Mouse (Mus musculus) retina, postnatal 1 day (tissue): ENCODE measurements at regions not wholly inside any gene's neighbourhood (a gene's known extent, or its start where the extent isn't known, plus 50 kb on each side); places are given as distances from the start of the nearest gene placed in this dataset.
A peak's percentile ranks its signal among the peaks of the same experiment; 100 is the strongest.

ENCODE experiments used
- DNase-seq: peaks from one replicate; pipeline ENCODE4 v3.0.0-alpha.2; 2012

GRCm38 (mm10) chr2:21908813-21909480 lies 318.4 kb upstream of the Myo3a start:
- no peak for DNase-seq

GRCm38 (mm10) chr2:21909481-21909966 lies 317.8 kb upstream of the Myo3a start:
- DNase-seq, result peak; percentile 83

GRCm38 (mm10) chr2:21917804-21918690 lies 309.3 kb upstream of the Myo3a start:
- DNase-seq, result peak; percentile 95

- peak; percentile 89 for DNase-seq
These were observed 308.2 kb upstream of the Myo3a start for GRCm38 (mm10) chr2:21919091-21919490.

- peak; percentile 46 for DNase-seq
These were observed 299.6 kb upstream of the Myo3a start for GRCm38 (mm10) chr2:21927656-21928055.

- DNase-seq, result no peak
These were observed 287.3 kb upstream of the Myo3a start for GRCm38 (mm10) chr2:21939993-21940392.

GRCm38 (mm10) chr2:21940797-21941487 lies 286.4 kb upstream of the Myo3a start:
- peak; percentile 83 for DNase-seq

- DNase-seq, result no peak
These were observed 285.8 kb upstream of the Myo3a start for GRCm38 (mm10) chr2:21941488-21942000.

GRCm38 (mm10) chr2:21943676-21944075 lies 283.6 kb upstream of the Myo3a start:
- DNase-seq, result no peak

GRCm38 (mm10) chr2:21946484-21946883 lies 280.8 kb upstream of the Myo3a start:
- DNase-seq, result no peak

- DNase-seq, result no peak
These were observed 276.0 kb upstream of the Myo3a start for GRCm38 (mm10) chr2:21951279-21951678.

GRCm38 (mm10) chr2:21956112-21956963 lies 271.0 kb upstream of the Myo3a start:
- DNase-seq, result no peak

GRCm38 (mm10) chr2:21958365-21958764 lies 268.9 kb upstream of the Myo3a start:
- DNase-seq, result peak; percentile 89

- DNase-seq, result no peak
These were observed 268.5 kb upstream of the Myo3a start for GRCm38 (mm10) chr2:21958802-21959201.

GRCm38 (mm10) chr2:21963343-21964026 lies 263.8 kb upstream of the Myo3a start:
- no peak for DNase-seq

- DNase-seq, result peak; percentile 87
These were observed 263.2 kb upstream of the Myo3a start for GRCm38 (mm10) chr2:21964027-21964605.

- DNase-seq, result no peak
These were observed 256.4 kb upstream of the Myo3a start for GRCm38 (mm10) chr2:21970774-21971406.

GRCm38 (mm10) chr2:21974599-21974998 lies 252.7 kb upstream of the Myo3a start:
- no peak for DNase-seq

- DNase-seq, result no peak
These were observed 251.8 kb upstream of the Myo3a start for GRCm38 (mm10) chr2:21975547-21975946.

GRCm38 (mm10) chr2:21976337-21976736 lies 251.0 kb upstream of the Myo3a start:
- DNase-seq, result no peak

- no peak for DNase-seq
These were observed 250.5 kb upstream of the Myo3a start for GRCm38 (mm10) chr2:21976831-21977230.
